Mouse (Mus musculus): ENCODE results near the gene Wfdc10.

GRCm38 (mm10) chr2:164656483-164656882, 637 bp downstream of the Wfdc10 start, which contains the start of gene Wfdc9:
- no peak for TF ChIP-seq CTCF (IDR thresholded peaks at IDR 0.05; ENCODE audit: borderline replicate concordance, insufficient read depth, low read length)
- no peak for TF ChIP-seq POLR2A (IDR thresholded peaks at IDR 0.05; ENCODE audit: low read depth, low read length)

All from embryonic fibroblast, embryonic 13.5 days (primary cell).